Mouse (Mus musculus): ENCODE results near the gene Nfatc4. TPM values are rescaled to one million over a fixed set of nuclear protein-coding genes. Genes with fewer than 3 reads are reported as not detected.

The Nfatc4 gene
- total and polyA plus RNA-seq, 3 experiments: not detected

- Histone ChIP-seq H3K27ac (ENCODE audit: insufficient read depth, low read depth) (no peak overlapping the region), H3K4me3 (replicated peaks in 1 of 3; ENCODE audit: low read depth in 2 of 3, low read length in 2 of 3, poor library complexity in 1 of 3) (no peak overlapping the region), H3K4me2 (ENCODE audit: insufficient read depth, low read depth, poor library complexity, severe bottlenecking) (0 out of 2 replicates have a peak overlapping the region, but pooled peaks have one; percentile 33), H3K27me3 (replicated peaks) (peaks cover 59% of the 10 kb centered on the region), H3K79me2 (replicated peaks; ENCODE audit: control insufficient read depth, extremely low read depth, insufficient read depth, poor library complexity, severe bottlenecking) (no peaks in the 10 kb centered on the region), H3K36me3 (replicated peaks in 1 of 2; ENCODE audit: control insufficient read depth in 1 of 2, insufficient read depth in 1 of 2, low read length in 1 of 2) (no peaks in the 10 kb centered on the region), H3K9me3 (replicated peaks; ENCODE audit: low read length) (no peaks in the 10 kb centered on the region), H3K4me1 (ENCODE audit: control insufficient read depth in 1 of 2, insufficient read depth in 2 of 2) (peaks cover 0 to 8% of the 10 kb centered on the region in 2 experiments; a peak in 1 of 4 replicates), H3K9ac (ENCODE audit: insufficient read depth, low read depth) (no peak overlapping the region)
- DNase-seq (ENCODE audit: extremely low read depth): peak; percentile 81
- dilution Hi-C loops (cut with MboI; ENCODE audit: extremely low pct_ligation_motif_present, extremely low pct_unique_long_range_greater_than_20kb, low sequenced_read_pairs) (no loop called here), in situ Hi-C loops (cut with MboI; ENCODE audit: low pct_ligation_motif_present, low pct_unique_long_range_greater_than_20kb, low sequenced_read_pairs) (no loop called here)
- TF ChIP-seq MAZ (IDR thresholded peaks at IDR 0.05; ENCODE audit: low read depth, low read length) (no peak), JUND (conservative IDR thresholded peaks at IDR 0.05; ENCODE audit: low read depth, low read length) (peak; percentile 69), SIN3A (IDR thresholded peaks at IDR 0.05; ENCODE audit: low read length) (no peak), MXI1 (IDR thresholded peaks at IDR 0.05; ENCODE audit: low read depth, low read length) (no peak), GABPA (IDR thresholded peaks at IDR 0.05; ENCODE audit: insufficient replicate concordance, low read depth, low read length) (no peak), MAX (IDR thresholded peaks at IDR 0.05; ENCODE audit: low read length) (peak; percentile 62), UBTF (IDR thresholded peaks at IDR 0.05; ENCODE audit: low read depth, low read length) (no peak), CHD2 (IDR thresholded peaks at IDR 0.05; ENCODE audit: low read length) (0 out of 2 replicates have a peak, but pooled peaks have one; percentile 16), TBP (conservative IDR thresholded peaks at IDR 0.05; ENCODE audit: low read depth, low read length) (no peak), RCOR1 (conservative IDR thresholded peaks at IDR 0.05; ENCODE audit: low read depth, low read length) (no peak), MEF2A (IDR thresholded peaks at IDR 0.05; ENCODE audit: borderline replicate concordance, low read depth, low read length) (no peak), IRF4 (IDR thresholded peaks at IDR 0.05; ENCODE audit: low read depth, low read length) (peak; percentile 48; the same call in 1 of the 2 replicates), USF1 (IDR thresholded peaks at IDR 0.05; ENCODE audit: low read depth, low read length) (no peak), ZNF384 (IDR thresholded peaks at IDR 0.05; ENCODE audit: low read depth, low read length) (0 out of 2 replicates have a peak, but pooled peaks have one; percentile 7), ZKSCAN1 (IDR thresholded peaks at IDR 0.05; ENCODE audit: borderline replicate concordance, low read depth, low read length) (no peak), MAFK (IDR thresholded peaks at IDR 0.05; ENCODE audit: insufficient replicate concordance, low read length) (peak; percentile 24; the same call in 1 of the 2 replicates), ETS1 (conservative IDR thresholded peaks at IDR 0.05; ENCODE audit: low read depth, low read length) (no peak), NRF1 (IDR thresholded peaks at IDR 0.05; ENCODE audit: low read depth, low read length) (0 out of 2 replicates have a peak, but pooled peaks have one; percentile 19), HCFC1 (IDR thresholded peaks at IDR 0.05; ENCODE audit: low read depth, low read length) (no peak), POLR2AphosphoS2 (IDR thresholded peaks at IDR 0.05; ENCODE audit: low read depth, low read length) (no peak), TCF12 (IDR thresholded peaks at IDR 0.05; ENCODE audit: low read depth, low read length) (0 out of 2 replicates have a peak, but pooled peaks have one; percentile 16), CHD1 (IDR thresholded peaks at IDR 0.05; ENCODE audit: low read depth, low read length) (no peak), EP300 (IDR thresholded peaks at IDR 0.05; ENCODE audit: low read length) (no peak), USF2 (conservative IDR thresholded peaks at IDR 0.05; ENCODE audit: low read depth, low read length) (no peak), POLR2A (IDR thresholded peaks at IDR 0.05; ENCODE audit: low read depth, low read length) (no peak), BHLHE40 (IDR thresholded peaks at IDR 0.05; ENCODE audit: low read depth, low read length) (no peak), CTCF (conservative IDR thresholded peaks at IDR 0.05 in 1 of 2, IDR thresholded peaks at IDR 0.05 in 1 of 2; ENCODE audit: low read depth in 2 of 2, low read length in 2 of 2) (peak; percentile 97 to 100), MYC (IDR thresholded peaks at IDR 0.05; ENCODE audit: low read depth, low read length) (peak; percentile 65; the same call in 1 of the 2 replicates), PAX5 (IDR thresholded peaks at IDR 0.05; ENCODE audit: low read length) (no peak), SMC3 (IDR thresholded peaks at IDR 0.05; ENCODE audit: low read depth, low read length) (peak; percentile 83), ZC3H11A (IDR thresholded peaks at IDR 0.05; ENCODE audit: low read depth, low read length) (peak; percentile 53), E2F4 (IDR thresholded peaks at IDR 0.05; ENCODE audit: insufficient replicate concordance, low read depth, low read length) (no peak), RAD21 (IDR thresholded peaks at IDR 0.05; ENCODE audit: low read depth, low read length) (peak; percentile 73), JUN (IDR thresholded peaks at IDR 0.05; ENCODE audit: insufficient read depth, low read depth, low read length) (no peak), KAT2A (IDR thresholded peaks at IDR 0.05; ENCODE audit: insufficient replicate concordance, low read length) (no peak), NELFE (IDR thresholded peaks at IDR 0.05; ENCODE audit: low read depth, low read length) (peak; percentile 89; the same call in 1 of the 2 replicates), ZMIZ1 (IDR thresholded peaks at IDR 0.05; ENCODE audit: low read depth, low read length) (no peak), ELF1 (IDR thresholded peaks at IDR 0.05; ENCODE audit: low read depth, low read length) (peak; percentile 42; the same call in 1 of the 2 replicates)
These were observed 41.6 kb upstream of the Nfatc4 start for GRCm38 (mm10) chr14:55781310-55781709.

All from CH12.LX (cell line).